Mouse (Mus musculus) CH12.LX (cell line): ENCODE results near the gene Arid1a.

Source experiments
- ELF1 ChIP-seq: IDR thresholded peaks from 2 replicates; pipeline ENCODE4 v1.6.1; 2014; ENCODE audit warnings: low read depth, mild to moderate bottlenecking, inconsistent platforms, low read length, improper control_type of control experiment
- JUN ChIP-seq: IDR thresholded peaks from 2 replicates; pipeline ENCODE4 v1.6.1; 2011; ENCODE audit warnings: low read depth, mild to moderate bottlenecking, low read length, improper control_type of control experiment, moderate library complexity; ENCODE audit not compliant: insufficient read depth
- MAFK ChIP-seq: IDR thresholded peaks from 2 replicates; pipeline ENCODE4 v1.6.1; 2011; ENCODE audit warnings: low read length, improper control_type of control experiment; ENCODE audit not compliant: insufficient replicate concordance
- POLR2A ChIP-seq: IDR thresholded peaks from 2 replicates; pipeline ENCODE4 v1.6.1; 2011; ENCODE audit warnings: low read depth, mild to moderate bottlenecking, improper control_type of control experiment, low read length
- ZMIZ1 ChIP-seq: IDR thresholded peaks from 2 replicates; pipeline ENCODE4 v1.6.1; 2012; ENCODE audit warnings: low read depth, mild to moderate bottlenecking, inconsistent platforms, low read length, improper control_type of control experiment

DNA sequence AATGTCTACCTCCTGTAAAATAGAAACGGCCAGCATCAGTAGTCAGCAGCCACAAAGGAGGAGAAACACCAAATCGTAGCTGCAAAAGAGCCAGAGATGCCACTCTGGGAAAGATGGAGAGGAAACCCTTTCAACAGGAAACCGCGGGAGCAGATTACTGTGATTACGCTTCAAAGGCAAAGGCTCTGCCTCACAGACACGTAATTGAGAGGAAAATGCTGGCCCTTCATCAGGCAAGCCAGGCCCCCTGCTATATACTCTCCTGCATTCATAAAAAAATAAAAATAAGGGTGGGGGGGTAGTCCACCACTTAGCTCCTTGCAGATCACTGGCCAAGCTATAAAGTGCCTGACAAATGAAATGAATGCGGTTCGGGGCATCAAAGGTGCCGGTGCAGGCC is 28.3 kb downstream of the Arid1a start:
- no peak for TF ChIP-seq MAFK
- TF ChIP-seq ELF1: no peak
- TF ChIP-seq ZMIZ1: no peak
- no peak for TF ChIP-seq JUN
- no peak for TF ChIP-seq POLR2A
